Mouse (Mus musculus): ENCODE measurements around the gene Fam208a. TPM values are rescaled to one million over a fixed set of nuclear protein-coding genes. Genes with fewer than 3 reads are reported as not detected.

Gene Fam208a
- total RNA-seq (2023; ENCODE audit: inconsistent age) = 43.8 to 48.2 TPM (median 45.7 TPM) in 4 replicates

GRCm38 (mm10) chr14:27428573-27428972 is at the start of gene Fam208a:
Fam208a (plus strand) TSS chr14:27428834.

GRCm38 (mm10) chr14:27507894-27508643 is 79.4 kb downstream of the Fam208a start, which contains the start of gene Ccdc66:
Ccdc66 (minus strand) TSS chr14:27508460.

Other genes starting within 250 kb of the Fam208a start
- gene Ccdc66, start 79.6 kb downstream of the Fam208a start, total RNA-seq (2023; ENCODE audit: inconsistent age) = 12.8 to 18.6 TPM (median 16.7 TPM) in 4 replicates
- not detected in 4 replicates for gene Erc2, start 193.6 kb downstream of the Fam208a start, total RNA-seq (2023; ENCODE audit: inconsistent age)